Mouse (Mus musculus): ENCODE results near the gene Fam216b.

Fam216b gene

DNA sequence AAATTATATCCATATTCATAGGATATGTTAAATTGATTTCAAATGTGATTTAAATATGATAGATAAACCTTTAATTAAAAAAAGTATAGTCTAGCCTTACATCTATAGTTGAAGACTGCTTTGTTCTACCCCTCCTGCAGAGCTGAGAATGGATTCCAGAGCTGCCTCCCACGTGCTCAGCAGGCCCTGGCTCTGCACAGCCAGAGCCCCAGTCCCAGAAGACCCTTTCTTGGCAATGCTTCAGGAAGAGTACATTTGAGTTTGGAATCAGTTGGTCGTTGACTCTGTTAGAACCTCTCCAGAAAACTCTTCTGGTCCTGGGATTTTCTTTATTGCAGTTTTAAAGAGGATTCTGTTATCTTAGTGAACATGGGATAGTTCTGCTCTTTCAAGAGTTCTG, 45.7 kb downstream of the Fam216b start:
- DNase-seq (ENCODE audit: low spot score): no peak

- no peak for DNase-seq (ENCODE audit: low spot score)
Observed at GRCm38 (mm10) chr14:78041886-78042526, 46.8 kb downstream of the Fam216b start.

GRCm38 (mm10) chr14:78040643-78041042, 48.2 kb downstream of the Fam216b start:
- no peak for DNase-seq (ENCODE audit: low spot score)

GRCm38 (mm10) chr14:78038876-78039275, 49.9 kb downstream of the Fam216b start:
- no peak for DNase-seq (ENCODE audit: low spot score)
